Mouse (Mus musculus): ENCODE measurements around the gene Fignl1.

- TF ChIP-seq POLR2A (IDR thresholded peaks at IDR 0.05; ENCODE audit: low read depth, low read length) (no peak), CTCF (IDR thresholded peaks at IDR 0.05; ENCODE audit: borderline replicate concordance, insufficient read depth, low read length) (no peak)
Observed at GRCm38 (mm10) chr11:11835791-11836190, 27.0 kb upstream of the Fignl1 start.

All from embryonic fibroblast, embryonic 13.5 days (primary cell).